Mouse (Mus musculus): ENCODE data around the gene Apc2. TPM values are rescaled to one million over a fixed set of nuclear protein-coding genes. Genes with fewer than 3 reads are reported as not detected.

Gene Apc2
- total and polyA plus RNA-seq, 2 experiments from 2014 or later = 97.6 to 374 TPM

DNA sequence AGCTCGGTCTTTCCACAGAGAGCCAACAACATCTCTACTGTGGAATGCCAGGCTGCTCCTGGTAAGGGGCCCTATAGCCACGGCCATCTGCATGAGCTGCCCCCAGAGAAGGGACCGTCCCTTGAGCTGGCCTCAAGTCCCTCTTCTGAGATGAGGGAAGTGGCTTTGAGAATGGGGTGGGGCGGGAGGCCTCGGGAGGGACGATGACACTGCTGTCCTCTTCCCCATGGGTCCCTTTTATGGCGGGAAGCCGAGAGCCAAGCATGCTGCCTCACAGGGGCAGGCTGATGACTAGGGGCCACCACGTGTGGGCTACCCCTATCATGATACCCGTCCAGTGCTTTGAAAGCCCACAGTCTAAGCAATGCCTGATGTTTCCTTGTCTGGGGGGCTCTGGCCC is 21.2 kb downstream of the Apc2 start:
- H3K27me3 ChIP-seq (ENCODE audit: insufficient read depth, low read length) = no peaks in the 10 kb centered on the region
- no peak for ATAC-seq
- no peak for TF ChIP-seq CTCF (IDR thresholded peaks at IDR 0.05; ENCODE audit: low read depth)
- H3K4me1 ChIP-seq (ENCODE audit: insufficient read depth, low read length) = no peaks in the 10 kb centered on the region
- H3K9ac ChIP-seq (replicated peaks; ENCODE audit: low read length) = no peak overlapping the region
- H3K9me3 ChIP-seq (ENCODE audit: low read length) = no peaks in the 10 kb centered on the region
- peak overlapping the region; percentile 43; the same call in 1 of the 2 replicates for H3K27ac ChIP-seq
- peaks cover 34% of the 10 kb centered on the region for H3K36me3 ChIP-seq (ENCODE audit: insufficient read depth, low read length)
- no peak overlapping the region for H3K4me3 ChIP-seq (ENCODE audit: low read length)
- DNase-seq (ENCODE audit: low spot score) = no peak
- no peak overlapping the region for H3K4me2 ChIP-seq (ENCODE audit: low read depth, low read length)
- WGBS = 47% methylated on average over 10 of the region's 10 CpGs

DNA sequence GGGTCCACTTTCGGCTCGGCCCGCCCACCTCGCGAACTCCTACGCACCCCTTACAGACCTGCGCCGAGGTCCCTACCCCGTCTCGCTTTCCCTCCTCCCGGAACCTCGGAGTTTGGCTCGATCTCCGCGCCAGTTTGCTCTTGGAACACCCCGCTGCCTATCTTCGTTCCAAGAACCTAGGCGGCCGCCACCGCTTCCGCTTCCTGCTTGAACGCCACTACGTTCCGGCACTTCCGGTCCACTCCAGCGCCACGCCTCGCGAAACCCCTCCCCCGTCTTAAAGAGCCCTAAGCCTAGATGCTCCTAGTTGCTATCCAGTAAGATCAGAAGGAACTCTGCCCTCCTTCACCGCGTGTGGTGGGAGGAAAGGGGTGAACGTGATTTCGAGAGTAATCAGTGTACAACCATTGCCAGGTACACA is 24.6 kb downstream of the Apc2 start, which contains the start of gene 2310011J03Rik:
2310011J03Rik (minus strand) TSS at position 198 of the 421 bp plus-strand sequence.
- 2% methylated on average over 33 of the region's 34 CpGs for WGBS
- Histone ChIP-seq H3K9ac (replicated peaks; ENCODE audit: low read length) (peak within 1 kb of the TSS; percentile 68), H3K27me3 (ENCODE audit: insufficient read depth, low read length) (no peaks in the 10 kb centered on the region), H3K4me3 (ENCODE audit: low read length) (peak within 1 kb of the TSS; percentile 71), H3K4me1 (ENCODE audit: insufficient read depth, low read length) (peaks cover 14% of the 10 kb centered on the region; the same call in 1 of the 2 replicates), H3K27ac (peak within 1 kb of the TSS; percentile 73), H3K36me3 (ENCODE audit: insufficient read depth, low read length) (peaks cover 11% of the 10 kb centered on the region), H3K4me2 (ENCODE audit: low read depth, low read length) (peak within 1 kb of the TSS; percentile 96), H3K9me3 (ENCODE audit: low read length) (no peaks in the 10 kb centered on the region)
- peak; percentile 67 for ATAC-seq
- DNase-seq (ENCODE audit: low spot score) = peak; percentile 95
- TF ChIP-seq CTCF (IDR thresholded peaks at IDR 0.05; ENCODE audit: low read depth) = no peak

DNA sequence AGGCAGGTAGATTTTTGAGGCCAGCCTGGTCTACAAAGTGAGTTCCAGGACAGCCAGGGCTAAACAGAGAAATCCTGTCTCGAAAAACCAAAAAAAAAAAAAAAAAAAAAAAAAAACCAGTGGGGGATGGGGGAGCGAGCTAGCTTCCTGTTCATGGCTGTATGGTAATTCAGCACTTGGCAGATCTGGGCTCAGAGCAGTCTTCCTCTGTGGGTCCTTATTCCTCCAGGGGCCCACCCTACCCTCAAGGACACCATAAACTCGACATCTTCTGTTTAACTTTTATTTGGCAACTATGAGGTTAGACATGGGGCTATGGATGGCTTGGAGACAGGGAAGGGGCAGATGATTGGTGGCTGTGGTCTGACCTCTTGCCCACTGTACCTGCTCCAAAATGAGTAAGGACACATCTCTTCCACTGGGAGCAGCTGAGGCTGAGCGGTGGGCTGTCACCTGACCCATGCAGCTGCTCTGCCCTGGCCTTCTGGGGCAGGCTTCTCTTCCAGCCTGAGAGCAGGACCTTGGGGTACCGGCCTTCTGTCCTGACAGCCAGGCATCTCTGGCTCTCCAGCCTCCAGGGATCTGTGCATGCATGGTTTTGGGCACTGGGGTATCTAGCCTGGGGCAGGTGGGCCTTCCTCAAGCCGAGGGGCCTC is 25.4 kb downstream of the Apc2 start:
- ATAC-seq (no peak), DNase-seq (ENCODE audit: low spot score) (no peak)
- 76% methylated on average over 6 of the region's 6 CpGs for WGBS
- no peak for TF ChIP-seq CTCF (IDR thresholded peaks at IDR 0.05; ENCODE audit: low read depth)
- Histone ChIP-seq H3K4me2 (ENCODE audit: low read depth, low read length) (no peak overlapping the region), H3K9me3 (ENCODE audit: low read length) (no peaks in the 10 kb centered on the region), H3K27me3 (ENCODE audit: insufficient read depth, low read length) (no peaks in the 10 kb centered on the region), H3K27ac (no peak overlapping the region), H3K4me3 (ENCODE audit: low read length) (no peak overlapping the region), H3K9ac (replicated peaks; ENCODE audit: low read length) (no peak overlapping the region), H3K36me3 (ENCODE audit: insufficient read depth, low read length) (0 out of 2 replicates have a peak, but pooled peaks cover 3% of the 10 kb centered on the region), H3K4me1 (ENCODE audit: insufficient read depth, low read length) (peaks cover 14% of the 10 kb centered on the region; the same call in 1 of the 2 replicates)

DNA sequence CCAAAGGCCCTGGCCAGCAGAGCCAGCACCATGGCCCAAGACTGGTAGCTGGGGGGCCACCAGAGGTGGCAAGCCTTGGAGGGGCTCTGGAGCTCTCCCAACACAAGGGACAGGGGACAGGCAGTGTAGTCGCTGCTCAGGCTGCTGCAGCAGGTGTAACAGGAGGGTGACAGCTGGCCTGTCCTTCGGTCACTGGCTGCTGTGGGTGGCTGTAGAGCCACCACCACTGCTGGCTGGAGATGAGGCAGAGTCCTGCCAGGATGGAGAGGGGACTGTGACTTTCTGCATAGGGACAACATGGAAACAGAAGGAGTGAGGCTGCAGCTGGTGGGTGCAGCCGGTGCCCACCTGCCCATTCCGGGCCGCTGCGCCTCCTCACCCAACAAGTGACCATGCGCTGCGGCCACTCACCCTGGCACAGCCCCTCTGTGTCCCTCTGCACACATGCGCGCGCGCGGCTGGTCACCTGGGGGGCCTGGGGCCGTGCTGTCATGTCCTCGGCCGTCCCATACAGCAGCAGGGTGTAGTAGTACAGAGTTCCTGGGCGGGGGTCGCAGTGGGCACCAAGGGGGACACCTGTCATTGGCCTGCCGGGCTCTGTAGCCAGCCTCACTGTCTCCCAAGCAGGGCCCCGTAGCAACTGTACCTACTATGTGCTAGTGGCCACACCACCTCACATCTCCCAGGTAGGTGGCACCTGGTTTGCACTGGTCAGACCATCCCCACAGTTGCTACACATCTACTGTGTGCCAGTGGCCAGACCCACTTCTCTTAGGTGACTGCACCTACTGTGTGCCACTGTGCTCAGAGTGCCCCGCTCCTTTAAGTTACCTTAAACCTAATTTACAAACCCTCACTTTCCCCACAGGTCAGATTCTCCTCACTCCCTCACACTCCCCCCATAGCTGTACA is 26.1 kb downstream of the Apc2 start:
- H3K4me1 ChIP-seq (ENCODE audit: insufficient read depth, low read length) = peaks cover 14% of the 10 kb centered on the region; the same call in 1 of the 2 replicates
- DNase-seq (ENCODE audit: low spot score) = no peak
- no peak overlapping the region for H3K4me2 ChIP-seq (ENCODE audit: low read depth, low read length)
- no peaks in the 10 kb centered on the region for H3K9me3 ChIP-seq (ENCODE audit: low read length)
- ATAC-seq = no peak
- H3K36me3 ChIP-seq (ENCODE audit: insufficient read depth, low read length) = no peaks in the 10 kb centered on the region
- H3K27ac ChIP-seq = no peak overlapping the region; the same call in 1 of the 2 replicates
- H3K9ac ChIP-seq (replicated peaks; ENCODE audit: low read length) = no peak overlapping the region
- no peak for TF ChIP-seq CTCF (IDR thresholded peaks at IDR 0.05; ENCODE audit: low read depth)
- H3K27me3 ChIP-seq (ENCODE audit: insufficient read depth, low read length) = no peaks in the 10 kb centered on the region
- no peak overlapping the region for H3K4me3 ChIP-seq (ENCODE audit: low read length)
- 91% methylated on average over 21 of the region's 21 CpGs for WGBS

DNA sequence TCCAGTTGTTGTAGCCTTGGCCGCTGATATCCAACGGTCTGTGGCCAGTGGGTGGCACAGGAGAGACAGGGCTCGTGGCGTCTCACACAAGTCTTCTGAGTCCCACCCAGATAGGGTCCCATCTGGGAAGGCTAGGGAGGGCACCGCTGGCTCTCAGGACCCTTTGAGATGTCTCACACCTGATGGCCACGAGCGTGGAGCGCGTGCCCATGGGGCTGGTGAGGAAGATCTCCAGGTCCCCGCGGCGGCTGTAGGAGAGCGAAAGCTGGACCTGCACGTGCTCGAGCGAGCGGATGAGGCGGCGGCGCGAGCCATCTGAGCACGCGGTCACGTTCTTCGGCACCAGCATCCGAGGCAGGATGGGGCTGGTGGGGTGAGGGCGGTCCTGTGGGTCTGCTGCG is 27.0 kb downstream of the Apc2 start:
- peak overlapping the region; percentile 84 for H3K4me2 ChIP-seq (ENCODE audit: low read depth, low read length)
- H3K9ac ChIP-seq (replicated peaks; ENCODE audit: low read length) = peak overlapping the region; percentile 53
- DNase-seq (ENCODE audit: low spot score) = no peak
- peak overlapping the region; percentile 48; the same call in 1 of the 2 replicates for H3K27ac ChIP-seq
- peak overlapping the region; percentile 45 for H3K4me3 ChIP-seq (ENCODE audit: low read length)
- 3% methylated on average over 28 of the region's 28 CpGs for WGBS
- TF ChIP-seq CTCF (IDR thresholded peaks at IDR 0.05; ENCODE audit: low read depth) = peak; percentile 39
- no peaks in the 10 kb centered on the region for H3K9me3 ChIP-seq (ENCODE audit: low read length)
- H3K4me1 ChIP-seq (ENCODE audit: insufficient read depth, low read length) = peaks cover 14% of the 10 kb centered on the region; the same call in 1 of the 2 replicates
- H3K36me3 ChIP-seq (ENCODE audit: insufficient read depth, low read length) = no peaks in the 10 kb centered on the region
- ATAC-seq = peak; percentile 11; the same call in 1 of the 2 replicates
- no peaks in the 10 kb centered on the region for H3K27me3 ChIP-seq (ENCODE audit: insufficient read depth, low read length)

DNA sequence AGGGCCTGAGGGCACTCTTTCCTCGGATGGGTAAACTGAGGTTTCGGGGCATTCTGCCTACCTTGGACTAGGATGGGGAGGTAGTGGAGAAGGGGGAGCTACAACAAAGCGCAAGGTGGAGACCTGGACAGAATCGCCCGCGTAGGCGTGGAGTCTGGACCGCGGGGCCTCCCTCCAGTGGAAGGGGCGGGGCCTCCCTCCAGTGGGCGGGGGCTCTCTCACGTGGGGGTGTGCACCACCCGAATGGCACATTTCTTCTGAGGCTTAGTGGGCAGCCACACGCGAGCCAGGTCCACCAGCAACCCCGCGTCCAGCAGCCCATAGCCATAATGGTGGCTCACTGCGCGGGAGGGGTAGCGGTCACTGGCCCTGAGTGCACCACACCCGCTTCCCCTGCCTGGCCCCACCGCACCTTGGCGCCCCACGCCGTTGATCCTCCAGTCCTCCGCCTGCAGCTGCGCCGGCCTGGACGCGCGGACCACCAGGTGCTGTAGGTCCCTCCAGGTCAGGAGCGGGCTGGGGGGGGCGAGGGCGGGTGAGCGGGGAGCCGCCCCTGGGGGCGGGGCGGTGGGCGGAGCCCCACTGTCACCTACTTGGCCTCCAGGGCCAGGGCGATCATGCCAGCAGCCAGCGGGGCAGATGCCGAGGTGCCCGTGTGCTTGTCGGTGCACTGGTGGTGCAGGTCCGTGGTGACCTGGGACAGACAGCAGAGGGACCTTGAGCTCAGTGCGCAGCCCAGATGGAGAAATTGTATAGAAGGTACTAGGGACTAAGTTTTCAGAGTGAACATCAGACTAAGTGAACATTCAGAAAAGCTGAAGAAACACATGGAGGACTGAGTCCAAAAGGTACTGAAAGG is 27.7 kb downstream of the Apc2 start:
- Histone ChIP-seq H3K27me3 (ENCODE audit: insufficient read depth, low read length) (no peaks in the 10 kb centered on the region), H3K9me3 (ENCODE audit: low read length) (no peaks in the 10 kb centered on the region), H3K4me2 (ENCODE audit: low read depth, low read length) (peak overlapping the region; percentile 84), H3K4me3 (ENCODE audit: low read length) (peak overlapping the region; percentile 45), H3K27ac (peak overlapping the region; percentile 48; the same call in 1 of the 2 replicates), H3K4me1 (ENCODE audit: insufficient read depth, low read length) (peaks cover 14% of the 10 kb centered on the region; the same call in 1 of the 2 replicates), H3K36me3 (ENCODE audit: insufficient read depth, low read length) (no peaks in the 10 kb centered on the region), H3K9ac (replicated peaks; ENCODE audit: low read length) (peak overlapping the region; percentile 53)
- ATAC-seq (peak; percentile 30; the same call in 1 of the 2 replicates), DNase-seq (ENCODE audit: low spot score) (peak; percentile 35)
- TF ChIP-seq CTCF (IDR thresholded peaks at IDR 0.05; ENCODE audit: low read depth) = no peak
- WGBS = 2% methylated on average over 38 of the region's 46 CpGs

Measured in hindbrain, postnatal 0 days (tissue).